Mouse (Mus musculus) ES-E14 (cell line): ENCODE data around the gene Arv1. TPM values are rescaled to one million over a fixed set of nuclear protein-coding genes. Genes with fewer than 3 reads are reported as not detected.

Source experiments
- DNase-seq: peaks from one replicate; pipeline ENCODE4 v3.0.0-alpha.2; 2013; ENCODE audit warnings: low read depth, low spot score
- H3K27ac ChIP-seq: 2 replicates; pipeline ENCODE4 v1.5.1; 2012; ENCODE audit warnings: low read depth, mild to moderate bottlenecking, low read length, moderate library complexity, mixed read lengths; ENCODE audit not compliant: poor library complexity, insufficient read depth, severe bottlenecking
- H3K36me3 ChIP-seq: 2 replicates; pipeline ENCODE4 v1.6.1; 2012; ENCODE audit warnings: mild to moderate bottlenecking, low read length, moderate library complexity, mixed read lengths; ENCODE audit not compliant: control insufficient read depth, poor library complexity, insufficient read depth, severe bottlenecking
- H3K4me1 ChIP-seq, 2 experiments: fragments of 150-350 bp in 1 of 2; sonication (generic) in 1 of 2; 2 replicates each; pipeline ENCODE4 v1.6.1; 2012; ENCODE audit warnings: low read length in 2 of 2, mild to moderate bottlenecking in 1 of 2, mixed read lengths in 1 of 2; ENCODE audit not compliant: control insufficient read depth in 2 of 2, insufficient read depth in 2 of 2, poor library complexity in 1 of 2
- H3K4me3 ChIP-seq, 2 experiments: fragments of 150-350 bp in 1 of 2; sonication (generic) in 1 of 2; 2 replicates each; pipeline ENCODE4 v1.5.1; 2012; ENCODE audit warnings: low read length in 2 of 2, low read depth in 1 of 2, mild to moderate bottlenecking in 1 of 2, mixed read lengths in 1 of 2; ENCODE audit not compliant: insufficient read depth in 1 of 2, poor library complexity in 1 of 2, severe bottlenecking in 1 of 2
- H3K9ac ChIP-seq: 2 replicates; pipeline ENCODE4 v1.6.1; 2012; ENCODE audit warnings: low read depth, mild to moderate bottlenecking, low read length, mixed read lengths; ENCODE audit not compliant: poor library complexity, insufficient read depth, severe bottlenecking
- H3K9me3 ChIP-seq: fragments of 150-350 bp; sonication (generic); 2 replicates; pipeline ENCODE4 v1.6.1; 2012; ENCODE audit warnings: low read depth, mild to moderate bottlenecking, low read length; ENCODE audit not compliant: control insufficient read depth, insufficient read depth
- CHD2 ChIP-seq: IDR thresholded peaks from 2 replicates; pipeline ENCODE4 v1.6.1; 2014; ENCODE audit warnings: mild to moderate bottlenecking, low read depth, low read length, inconsistent platforms
- HCFC1 ChIP-seq: IDR thresholded peaks from 2 replicates; pipeline ENCODE4 v1.6.1; 2012; ENCODE audit warnings: low read length, inconsistent platforms, borderline replicate concordance; ENCODE audit not compliant: insufficient read depth
- MAFK ChIP-seq: IDR thresholded peaks from 2 replicates; pipeline ENCODE4 v1.6.1; 2014; ENCODE audit warnings: mild to moderate bottlenecking, low read depth, low read length, inconsistent platforms; ENCODE audit not compliant: insufficient read depth
- ZC3H11A ChIP-seq: IDR thresholded peaks from 2 replicates; pipeline ENCODE4 v1.6.1; 2012; ENCODE audit warnings: low read depth, mild to moderate bottlenecking, inconsistent platforms, low read length, borderline replicate concordance
- ZNF384 ChIP-seq: IDR thresholded peaks from 2 replicates; pipeline ENCODE4 v1.6.1; 2012; ENCODE audit warnings: low read depth, low read length, inconsistent platforms
- in situ Hi-C, 2 experiments: fragments of 600-800 bp; cut with MboI; formaldehyde crosslinking; loops; one replicate each; pipeline ENCODE4 v1.15.1; 2025; ENCODE audit warnings: low sequenced_read_pairs in 2 of 2, inconsistent platforms in 1 of 2; ENCODE audit not compliant: unreplicated experiment in 2 of 2
- total RNA-seq: library from RNA; depleted of rRNA; stranded (reverse); fragments of 300-350 nt; gene quantifications from 2 replicates; pipeline ENCODE4 v1.2.3, GENCODE M21; 2012

Arv1 gene
- total RNA-seq, 1 experiment, result 25.1 TPM

- no peaks in the 10 kb centered on the region for H3K36me3 ChIP-seq
- no peak overlapping the region for H3K27ac ChIP-seq
- H3K9me3 ChIP-seq, result no peaks in the 10 kb centered on the region
- TF ChIP-seq CHD2 (no peak), ZC3H11A (no peak), ZNF384 (no peak), HCFC1 (no peak), MAFK (no peak)
- H3K9ac ChIP-seq, result no peak overlapping the region
- peak overlapping the region; percentile 30 to 89; a peak in 2 of 4 replicates for H3K4me3 ChIP-seq
- in situ Hi-C loops, result no loop called here
- H3K4me1 ChIP-seq, result peaks cover 3 to 15% of the 10 kb centered on the region in 2 experiments; a peak in 2 of 4 replicates
- DNase-seq, result no peak
Measured at GRCm38 (mm10) chr8:124752325-124752862, 30.5 kb downstream of the Arv1 start.

GRCm38 (mm10) chr8:124754101-124754791 lies 32.3 kb downstream of the Arv1 start:
- DNase-seq, result no peak

DNA sequence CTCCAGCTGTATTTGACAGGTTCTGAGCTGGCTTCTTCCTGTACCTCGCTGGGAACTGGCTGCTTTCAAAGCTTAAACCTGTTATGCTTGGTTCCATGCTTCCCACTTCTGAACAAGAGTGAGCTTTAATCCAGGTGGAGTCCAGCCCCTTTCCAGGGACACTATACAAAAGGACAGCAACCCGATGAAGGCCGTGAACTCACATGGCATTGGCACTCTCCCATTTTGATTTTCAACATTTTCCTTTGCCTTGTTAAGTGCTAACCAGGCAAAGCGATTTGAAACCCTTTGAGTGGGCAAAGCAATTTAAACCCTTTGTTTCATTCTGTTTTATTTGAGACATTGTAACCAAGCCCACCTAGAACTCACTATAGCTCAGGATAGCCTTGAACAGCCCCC lies 32.9 kb downstream of the Arv1 start:
- no peaks in the 10 kb centered on the region for H3K9me3 ChIP-seq
- TF ChIP-seq ZNF384, result no peak
- no peak for TF ChIP-seq HCFC1
- no peak for TF ChIP-seq ZC3H11A
- TF ChIP-seq MAFK, result no peak
- no peak for TF ChIP-seq CHD2
- in situ Hi-C loops, result no loop called here

More at GRCm38 (mm10) chr8:124754101-124754791, 32.3 kb downstream of the Arv1 start:
- TF ChIP-seq HCFC1 (no peak), CHD2 (no peak), MAFK (no peak), ZC3H11A (no peak), ZNF384 (no peak)
- H3K4me1 ChIP-seq, result peaks cover 3 to 17% of the 10 kb centered on the region in 2 experiments; a peak in 2 of 4 replicates
- in situ Hi-C loops, result no loop called here
- no peak overlapping the region for H3K4me3 ChIP-seq
- H3K9me3 ChIP-seq, result no peaks in the 10 kb centered on the region
- no peak overlapping the region for H3K27ac ChIP-seq
- no peak overlapping the region for H3K9ac ChIP-seq
- H3K36me3 ChIP-seq, result no peaks in the 10 kb centered on the region

DNA sequence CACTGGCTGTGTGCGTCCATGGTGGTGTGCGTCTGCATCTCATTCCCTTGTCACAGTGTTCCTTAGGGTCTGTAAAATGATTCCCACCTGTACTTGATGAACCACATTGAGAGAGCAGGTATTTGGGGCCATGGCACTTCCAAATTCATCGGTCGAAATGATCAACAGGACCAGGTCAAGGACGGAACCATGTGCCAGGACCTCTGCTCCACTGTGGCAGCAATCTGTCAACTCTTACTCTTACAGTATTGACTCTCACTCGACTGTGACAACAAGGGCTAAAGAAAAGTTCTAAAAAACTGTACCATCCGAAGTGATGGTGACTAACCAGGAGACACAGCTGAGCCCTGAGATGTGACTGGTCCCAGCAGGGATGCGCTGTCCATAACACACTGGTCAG lies 33.5 kb downstream of the Arv1 start:
- TF ChIP-seq ZC3H11A (no peak), MAFK (no peak), HCFC1 (no peak), ZNF384 (no peak), CHD2 (no peak)
- H3K4me1 ChIP-seq, result peaks cover 3 to 16% of the 10 kb centered on the region in 2 experiments; a peak in 2 of 4 replicates
- in situ Hi-C loops, result no loop called here

More for the DNA sequence above, 32.9 kb downstream of the Arv1 start:
- peaks cover 3 to 17% of the 10 kb centered on the region in 2 experiments; a peak in 2 of 4 replicates for H3K4me1 ChIP-seq
- no peak overlapping the region for H3K4me3 ChIP-seq
- no peak for DNase-seq
- no peak overlapping the region for H3K27ac ChIP-seq
- no peaks in the 10 kb centered on the region for H3K36me3 ChIP-seq
- no peak overlapping the region for H3K9ac ChIP-seq

More for the DNA sequence above, 33.5 kb downstream of the Arv1 start:
- H3K9me3 ChIP-seq, result no peaks in the 10 kb centered on the region
- no peak overlapping the region for H3K4me3 ChIP-seq
- H3K36me3 ChIP-seq, result no peaks in the 10 kb centered on the region
- H3K9ac ChIP-seq, result no peak overlapping the region
- DNase-seq, result no peak
- no peak overlapping the region for H3K27ac ChIP-seq
